Mouse (Mus musculus) liver, embryonic 16.5 days (tissue): ENCODE data around the gene Lrrc74b. TPM values are rescaled to one million over a fixed set of nuclear protein-coding genes. Genes with fewer than 3 reads are reported as not detected.
"Not testable (repeated sequence)": the region's sequence is repeated elsewhere in the genome, so short reads cannot be mapped to it uniquely, and the experiment has no call there.

ENCODE experiments used
- ATAC-seq: fragments of 200-750 bp; cut with Nextera tagmentation; 2 replicates; pipeline ENCODE4 v1.8.0; 2017; ENCODE audit warnings: low read depth, mild to moderate bottlenecking, moderate number of reproducible peaks, moderate library complexity
- H3K27ac ChIP-seq: fragments of 300-500 bp; sonication (generic); 2 replicates; pipeline ENCODE4 v1.5.1; 2014; ENCODE audit warnings: mild to moderate bottlenecking, low read length
- H3K27me3 ChIP-seq: fragments of 300-500 bp; sonication (generic); 2 replicates; pipeline ENCODE4 v1.6.1; 2014; ENCODE audit warnings: low read depth, low read length, mixed read lengths; ENCODE audit not compliant: control insufficient read depth, insufficient read depth
- H3K36me3 ChIP-seq: fragments of 300-500 bp; sonication (generic); 2 replicates; pipeline ENCODE4 v1.6.1; 2014; ENCODE audit warnings: mild to moderate bottlenecking; ENCODE audit not compliant: control insufficient read depth, insufficient read depth
- H3K4me1 ChIP-seq: fragments of 300-500 bp; sonication (generic); 2 replicates; pipeline ENCODE4 v1.6.1; 2014; ENCODE audit warnings: low read depth, low read length, mixed read lengths; ENCODE audit not compliant: control insufficient read depth
- H3K4me2 ChIP-seq: fragments of 300-500 bp; sonication (generic); 2 replicates; pipeline ENCODE4 v1.6.1; 2014; ENCODE audit warnings: low read depth, low read length, mixed read lengths
- H3K4me3 ChIP-seq: fragments of 300-500 bp; sonication (generic); 2 replicates; pipeline ENCODE4 v1.5.1; 2014; ENCODE audit warnings: low read depth, mild to moderate bottlenecking, low read length
- H3K9ac ChIP-seq: fragments of 300-500 bp; sonication (generic); 2 replicates; pipeline ENCODE4 v1.6.1; 2014; ENCODE audit warnings: low read depth, low read length
- H3K9me3 ChIP-seq: fragments of 300-500 bp; sonication (generic); replicated peaks from 2 replicates; pipeline ENCODE4 v1.6.1; 2016; ENCODE audit warnings: low read length; ENCODE audit not compliant: control insufficient read depth
- WGBS: fragments of 180-500 bp; shearing (Covaris S2); extraction: QIAGEN DNeasy Blood & Tissue Kit; methylation state at CpG from one replicate; pipeline ENCODE4 v1.1.7; 2014; ENCODE audit not compliant: insufficient replicate concordance; 5-methylcytosine and 5-hydroxymethylcytosine counted together
- polyA plus RNA-seq: library from polyadenylated mRNA; unstranded; fragments of >200 nt; fragmentation: Nextera tagmentation; extraction: Ambion mirVana; gene quantifications from 2 replicates; pipeline ENCODE4 v1.2.1, GENCODE M21; 2015

Lrrc74b gene
- polyA plus RNA-seq, 1 experiment from 2014 or later: 0.06 TPM

- Histone ChIP-seq H3K27ac (no peak overlapping the region), H3K36me3 (no peaks in the 10 kb centered on the region), H3K4me2 (0 out of 2 replicates have a peak overlapping the region, but pooled peaks have one; percentile 31), H3K9ac (no peak overlapping the region), H3K9me3 (no peaks in the 10 kb centered on the region), H3K4me3 (no peak overlapping the region), H3K27me3 (peaks cover 9% of the 10 kb centered on the region), H3K4me1 (peaks cover 32% of the 10 kb centered on the region)
- 3% methylated on average over 5 of the region's 5 CpGs for WGBS
- ATAC-seq: no peak
Measured at GRCm38 (mm10) chr16:17557947-17558480, 3.0 kb downstream of the Lrrc74b start.

GRCm38 (mm10) chr16:17556907-17557306 lies 4.1 kb downstream of the Lrrc74b start:
- H3K27me3 ChIP-seq: peaks cover 8% of the 10 kb centered on the region
- peaks cover 32% of the 10 kb centered on the region for H3K4me1 ChIP-seq
- H3K4me3 ChIP-seq: no peak overlapping the region
- H3K4me2 ChIP-seq: no peak overlapping the region
- H3K9ac ChIP-seq: no peak overlapping the region
- WGBS: 46% methylated on average over 4 of the region's 4 CpGs
- H3K36me3 ChIP-seq: no peaks in the 10 kb centered on the region
- no peak for ATAC-seq
- H3K9me3 ChIP-seq: no peaks in the 10 kb centered on the region
- H3K27ac ChIP-seq: no peak overlapping the region

- peaks cover 4% of the 10 kb centered on the region; the same call in 1 of the 2 replicates for H3K27me3 ChIP-seq
- WGBS: 71% methylated on average over 4 of the region's 4 CpGs
- H3K4me1 ChIP-seq: peaks cover 32% of the 10 kb centered on the region
- H3K9me3 ChIP-seq: no peaks in the 10 kb centered on the region
- H3K4me2 ChIP-seq: no peak overlapping the region
- H3K4me3 ChIP-seq: no peak overlapping the region
- no peak overlapping the region for H3K9ac ChIP-seq
- H3K27ac ChIP-seq: no peak overlapping the region
- no peaks in the 10 kb centered on the region for H3K36me3 ChIP-seq
- ATAC-seq: no peak
Measured at GRCm38 (mm10) chr16:17556180-17556579, 4.9 kb downstream of the Lrrc74b start.

DNA sequence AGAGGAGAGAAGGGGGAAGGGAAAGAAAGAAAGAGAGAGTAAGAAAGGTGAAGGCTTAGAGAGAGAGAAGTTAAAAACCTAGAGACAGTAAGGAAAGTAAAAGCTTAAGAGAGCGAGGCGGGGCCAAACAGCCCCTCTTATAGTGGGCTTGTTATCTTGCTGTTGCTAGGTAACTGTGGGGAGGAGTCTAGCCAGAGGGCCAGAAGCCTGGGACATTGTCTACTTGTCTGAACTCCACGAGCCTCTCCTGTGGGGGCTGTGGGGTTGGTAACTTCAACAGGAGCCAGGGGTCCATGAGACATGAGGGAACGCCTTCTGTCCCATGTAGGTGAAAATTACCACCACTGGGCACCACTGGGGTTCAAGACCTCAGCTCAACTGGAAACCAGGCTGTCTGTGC lies 6.3 kb downstream of the Lrrc74b start:
- Histone ChIP-seq H3K4me3 (peak overlapping the region; percentile 47), H3K4me2 (peak overlapping the region; percentile 77), H3K9ac (peak overlapping the region; percentile 1), H3K27ac (peak overlapping the region; percentile 48), H3K4me1 (peaks cover 32% of the 10 kb centered on the region)
- peak; percentile 49 for ATAC-seq
- not testable (repeated sequence) for H3K9me3 ChIP-seq, H3K27me3 ChIP-seq, H3K36me3 ChIP-seq
- WGBS: 18% methylated on average over 4 of the region's 4 CpGs

DNA sequence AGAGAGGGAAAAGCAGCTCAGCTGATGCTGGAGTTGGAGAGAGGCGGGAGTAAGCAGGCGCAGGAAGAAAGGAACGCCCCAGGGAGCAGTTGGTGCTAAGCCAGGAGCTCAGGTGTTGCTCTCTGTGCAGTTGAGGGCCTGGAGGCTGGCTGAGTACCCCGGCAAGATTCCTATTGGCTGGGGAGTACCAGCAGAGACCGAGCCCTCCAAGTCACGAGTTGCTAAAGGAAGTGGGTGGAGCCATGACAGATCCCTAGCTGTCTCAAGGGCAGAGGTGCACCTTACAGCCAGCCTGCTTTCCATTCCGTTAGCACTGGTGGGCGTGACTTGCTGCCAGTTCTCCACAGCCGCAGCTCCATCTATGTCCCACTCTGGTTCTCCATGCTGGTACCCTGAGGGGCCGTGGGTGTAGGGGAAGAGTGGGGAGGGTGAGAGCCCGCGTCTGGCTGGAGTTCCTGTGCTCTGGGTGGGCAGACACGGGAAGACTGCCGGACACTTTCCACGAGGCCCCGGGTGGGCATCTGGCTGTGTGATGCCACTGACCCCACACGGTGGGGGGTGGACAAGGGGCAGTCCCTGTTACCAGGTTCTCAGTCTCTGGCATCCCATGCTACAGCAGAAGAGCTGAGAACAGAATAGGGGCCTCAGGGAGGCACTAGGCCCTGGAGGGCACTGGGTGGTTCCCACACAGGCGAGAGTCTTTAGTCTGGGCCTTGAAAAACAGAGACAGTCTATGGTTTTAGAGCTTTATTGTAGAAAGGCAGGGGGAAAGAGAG lies 6.9 kb downstream of the Lrrc74b start:
- Histone ChIP-seq H3K36me3 (no peaks in the 10 kb centered on the region), H3K9me3 (no peaks in the 10 kb centered on the region), H3K27me3 (no peaks in the 10 kb centered on the region), H3K4me3 (peak overlapping the region; percentile 47), H3K9ac (peak overlapping the region; percentile 1; the same call in 1 of the 2 replicates), H3K27ac (peak overlapping the region; percentile 48), H3K4me1 (peaks cover 32% of the 10 kb centered on the region), H3K4me2 (peak overlapping the region; percentile 77)
- WGBS: 9% methylated on average over 18 of the region's 18 CpGs
- ATAC-seq: peak; percentile 85

- H3K36me3 ChIP-seq: no peaks in the 10 kb centered on the region
- no peak overlapping the region for H3K9ac ChIP-seq
- H3K4me3 ChIP-seq: no peak overlapping the region
- no peak overlapping the region for H3K4me2 ChIP-seq
- no peak for ATAC-seq
- H3K27me3 ChIP-seq: no peaks in the 10 kb centered on the region
- H3K9me3 ChIP-seq: no peaks in the 10 kb centered on the region
- WGBS: 57% methylated on average over 7 of the region's 7 CpGs
- peaks cover 23% of the 10 kb centered on the region for H3K4me1 ChIP-seq
- H3K27ac ChIP-seq: no peak overlapping the region
Measured at GRCm38 (mm10) chr16:17552837-17553236, 8.2 kb downstream of the Lrrc74b start.

DNA sequence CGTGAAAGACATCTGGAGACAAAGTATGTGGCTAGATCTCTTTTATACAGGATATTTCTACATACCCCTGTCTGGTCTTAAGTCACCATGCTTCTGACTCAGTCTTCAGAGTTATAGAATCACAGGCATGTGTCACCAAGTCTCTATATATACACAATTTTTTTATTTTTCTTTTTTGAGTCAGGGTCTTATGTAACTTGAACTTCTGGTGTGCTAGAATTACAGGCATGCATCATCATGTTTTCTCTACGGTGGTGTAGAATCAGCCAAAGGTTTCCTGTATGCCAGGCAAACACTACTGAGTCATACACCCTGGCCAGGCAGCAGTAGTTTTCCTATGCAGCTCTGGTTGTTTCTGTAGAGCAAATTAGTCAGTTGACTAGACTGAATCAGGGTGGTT lies 18.4 kb downstream of the Lrrc74b start:
- ATAC-seq: no peak
- Histone ChIP-seq H3K27ac (no peak overlapping the region), H3K4me1 (no peaks in the 10 kb centered on the region), H3K36me3 (no peaks in the 10 kb centered on the region), H3K9me3 (no peaks in the 10 kb centered on the region), H3K27me3 (peaks cover 3% of the 10 kb centered on the region; the same call in 1 of the 2 replicates), H3K9ac (no peak overlapping the region), H3K4me3 (no peak overlapping the region), H3K4me2 (no peak overlapping the region)
- 42% methylated on average over 2 of the region's 2 CpGs for WGBS

GRCm38 (mm10) chr16:17536584-17536983 lies 24.5 kb downstream of the Lrrc74b start:
- Histone ChIP-seq H3K4me3 (no peak overlapping the region), H3K4me2 (no peak overlapping the region), H3K27me3 (peaks cover 3% of the 10 kb centered on the region; the same call in 1 of the 2 replicates), H3K4me1 (peaks cover 2% of the 10 kb centered on the region), H3K9ac (no peak overlapping the region), H3K36me3 (no peaks in the 10 kb centered on the region), H3K27ac (no peak overlapping the region), H3K9me3 (no peaks in the 10 kb centered on the region)
- no peak for ATAC-seq
- 76% methylated on average over 3 of the region's 3 CpGs for WGBS

GRCm38 (mm10) chr16:17532676-17533329 lies 28.2 kb downstream of the Lrrc74b start:
- 57% methylated on average over 14 of the region's 14 CpGs for WGBS
- H3K9ac ChIP-seq: no peak overlapping the region

More at GRCm38 (mm10) chr16:17532676-17533329, 28.2 kb downstream of the Lrrc74b start:
- H3K9me3 ChIP-seq: no peaks in the 10 kb centered on the region
- H3K4me1 ChIP-seq: peaks cover 16% of the 10 kb centered on the region
- peaks cover 7% of the 10 kb centered on the region for H3K36me3 ChIP-seq
- no peaks in the 10 kb centered on the region for H3K27me3 ChIP-seq
- no peak overlapping the region for H3K4me2 ChIP-seq
- no peak for ATAC-seq
- no peak overlapping the region for H3K27ac ChIP-seq
- no peak overlapping the region for H3K4me3 ChIP-seq
